Comparison of ENCODE assay signal across 16 mouse cellular contexts in genomic region chr15:22947234-22947633, GRCm38 (mm10).
"Had no signal": no experiment of that assay in that cellular context is flagged by ENCODE, and none has a peak within 500 bp of the region (broad histone marks: within the 10 kb centered on the region; RNA-seq: fewer than 3 reads in every experiment).

No protein-coding gene starts in this region.

- H3K27ac ChIP-seq: neural tube, embryonic 13.5 days; neural tube, embryonic 15.5 days; stomach, embryonic 15.5 days; stomach, postnatal 0 days had no signal

- H3K4me2 ChIP-seq: neural tube, embryonic 13.5 days; neural tube, embryonic 15.5 days; stomach, embryonic 15.5 days had no signal

- DNase-seq: retina, postnatal 1 day; right cerebral cortex, adult 18-20 months; right cerebral cortex, postnatal 14 days; right cerebral cortex, postnatal 25 days; right cerebral cortex, postnatal 4 days; spleen, adult 18-20 months; thymus, adult 18-20 months; thymus, adult 2 months; thymus, postnatal 14 days; thymus, postnatal 25 days; thymus, postnatal 36 days; thymus, postnatal 4 days had no signal

- H3K27me3 ChIP-seq: neural tube, embryonic 13.5 days; neural tube, embryonic 15.5 days; stomach, embryonic 15.5 days had no signal

- H3K4me3 ChIP-seq: neural tube, embryonic 13.5 days; neural tube, embryonic 15.5 days; stomach, embryonic 15.5 days had no signal

- H3K4me1 ChIP-seq: neural tube, embryonic 13.5 days; neural tube, embryonic 15.5 days; stomach, embryonic 15.5 days had no signal

- H3K36me3 ChIP-seq: neural tube, embryonic 13.5 days; neural tube, embryonic 15.5 days; stomach, embryonic 15.5 days had no signal

- H3K9me3 ChIP-seq: neural tube, embryonic 13.5 days; neural tube, embryonic 15.5 days; stomach, embryonic 15.5 days had no signal

- H3K9ac ChIP-seq: neural tube, embryonic 13.5 days; neural tube, embryonic 15.5 days; stomach, embryonic 15.5 days had no signal
